Mouse (Mus musculus): ENCODE measurements around the gene Smyd1.

- TF ChIP-seq POLR2A (IDR thresholded peaks at IDR 0.05; ENCODE audit: low read depth, low read length): no peak
- TF ChIP-seq CTCF (IDR thresholded peaks at IDR 0.05; ENCODE audit: extremely low read depth, insufficient read length, insufficient replicate concordance, low read depth, low read length): no peak
Measured at GRCm38 (mm10) chr6:71324816-71325215, 2.8 kb upstream of the Smyd1 start.
